Mouse (Mus musculus) layer of hippocampus, adult 2 months (tissue): ENCODE data around the gene Hoxd3. TPM values are rescaled to one million over a fixed set of nuclear protein-coding genes. Genes with fewer than 3 reads are reported as not detected.

Source experiments
- DNase-seq, 2 experiments: peaks; one replicate each; pipeline ENCODE4 v3.0.0; 2022; ENCODE audit warnings: low spot score in 2 of 2
- H3K27ac ChIP-seq: fragments of 200-600 bp; 2 replicates; pipeline ENCODE4 v1.8.1; 2022
- H3K4me3 ChIP-seq: fragments of 200-600 bp; 2 replicates; pipeline ENCODE4 v1.8.1; 2022; ENCODE audit warnings: mild to moderate bottlenecking
- CTCF ChIP-seq: fragments of 200-600 bp; conservative IDR thresholded peaks from 2 replicates; pipeline ENCODE4 v1.8.1; 2022; ENCODE audit warnings: antibody characterized with exemption, mild to moderate bottlenecking, moderate library complexity
- total RNA-seq, 2 experiments: library from RNA; stranded (reverse); gene quantifications; 2 replicates each; pipeline ENCODE4 v1.2.3; 2021

Gene Hoxd3
- total RNA-seq, 2 experiments from 2014 or later = not detected

GRCm38 (mm10) chr2:74690338-74690716, 21.4 kb upstream of the Hoxd3 start:
- no peak for DNase-seq
- H3K27ac ChIP-seq = no peak overlapping the region
- TF ChIP-seq CTCF = no peak
- H3K4me3 ChIP-seq = no peak overlapping the region

- peak; percentile 25; the same call in 1 of the 2 replicates for TF ChIP-seq CTCF
- DNase-seq = no peak
- Histone ChIP-seq H3K27ac (no peak within 1 kb of the TSS), H3K4me3 (no peak within 1 kb of the TSS)
Observed at GRCm38 (mm10) chr2:74691022-74691951, 20.4 kb upstream of the Hoxd3 start, which contains the start of gene Hoxd10. Gene Hoxd10 (plus strand): TSS chr2:74691924.

GRCm38 (mm10) chr2:74691995-74692807, 19.5 kb upstream of the Hoxd3 start:
- H3K4me3 ChIP-seq = no peak overlapping the region
- no peak overlapping the region for H3K27ac ChIP-seq
- TF ChIP-seq CTCF = no peak
- DNase-seq = no peak

- Histone ChIP-seq H3K4me3 (no peak overlapping the region), H3K27ac (no peak overlapping the region)
- no peak for DNase-seq
- TF ChIP-seq CTCF = no peak
Observed at GRCm38 (mm10) chr2:74692808-74693431, 18.8 kb upstream of the Hoxd3 start.

GRCm38 (mm10) chr2:74693432-74693827, 18.3 kb upstream of the Hoxd3 start:
- no peak for TF ChIP-seq CTCF
- DNase-seq = no peak
- H3K4me3 ChIP-seq = no peak overlapping the region
- H3K27ac ChIP-seq = no peak overlapping the region

- no peak for DNase-seq
- peak; percentile 45 for TF ChIP-seq CTCF
- Histone ChIP-seq H3K27ac (no peak overlapping the region), H3K4me3 (no peak overlapping the region)
Observed at GRCm38 (mm10) chr2:74694066-74694465, 17.7 kb upstream of the Hoxd3 start.

GRCm38 (mm10) chr2:74695383-74695782, 16.3 kb upstream of the Hoxd3 start:
- DNase-seq = no peak
- Histone ChIP-seq H3K27ac (no peak overlapping the region), H3K4me3 (no peak overlapping the region)
- no peak for TF ChIP-seq CTCF

- Histone ChIP-seq H3K27ac (no peak overlapping the region), H3K4me3 (no peak overlapping the region)
- DNase-seq = no peak
- TF ChIP-seq CTCF = no peak
Observed at GRCm38 (mm10) chr2:74695813-74696430, 15.8 kb upstream of the Hoxd3 start.

GRCm38 (mm10) chr2:74696442-74697335, 15.0 kb upstream of the Hoxd3 start:
- H3K4me3 ChIP-seq = no peak overlapping the region
- no peak for TF ChIP-seq CTCF

GRCm38 (mm10) chr2:74697567-74698121, 14.1 kb upstream of the Hoxd3 start, which contains the start of gene Hoxd9:
Gene Hoxd9 (plus strand): TSS chr2:74697727.
- DNase-seq = no peak
- TF ChIP-seq CTCF = peak; percentile 28
- Histone ChIP-seq H3K4me3 (peak within 1 kb of the TSS; percentile 34), H3K27ac (no peak within 1 kb of the TSS)

More at GRCm38 (mm10) chr2:74696442-74697335, 15.0 kb upstream of the Hoxd3 start:
- DNase-seq = no peak
- H3K27ac ChIP-seq = no peak overlapping the region
